Mouse (Mus musculus) hindbrain, embryonic 11.5 days (tissue): ENCODE data around the gene Fbxl21. TPM values are rescaled to one million over a fixed set of nuclear protein-coding genes. Genes with fewer than 3 reads are reported as not detected.

Experiments
- ATAC-seq: fragments of 200-750 bp; cut with Nextera tagmentation; 2 replicates; pipeline ENCODE4 v1.8.0; 2017; ENCODE audit warnings: mild to moderate bottlenecking, moderate TSS enrichment, moderate library complexity; ENCODE audit not compliant: low FRiP score
- DNase-seq: peaks from one replicate; pipeline ENCODE4 v3.0.0-alpha.2; 2015; ENCODE audit warnings: low spot score
- H3K27ac ChIP-seq: fragments of 300-500 bp; sonication (generic); 2 replicates; pipeline ENCODE4 v1.5.1; 2014; ENCODE audit warnings: mild to moderate bottlenecking, low read depth, low read length
- H3K27me3 ChIP-seq: fragments of 300-500 bp; sonication (generic); 2 replicates; pipeline ENCODE4 v1.6.1; 2014; ENCODE audit warnings: mild to moderate bottlenecking, low read length, moderate library complexity, mixed read lengths; ENCODE audit not compliant: control insufficient read depth, insufficient read depth
- H3K36me3 ChIP-seq: fragments of 300-500 bp; sonication (generic); 2 replicates; pipeline ENCODE4 v1.6.1; 2014; ENCODE audit warnings: mild to moderate bottlenecking, low read length, moderate library complexity, mixed read lengths; ENCODE audit not compliant: control insufficient read depth, insufficient read depth
- H3K4me1 ChIP-seq: fragments of 300-500 bp; sonication (generic); replicated peaks from 2 replicates; pipeline ENCODE4 v1.6.1; 2014; ENCODE audit warnings: low read length, mixed read lengths; ENCODE audit not compliant: control insufficient read depth, insufficient read depth
- H3K4me2 ChIP-seq: fragments of 300-500 bp; sonication (generic); replicated peaks from 2 replicates; pipeline ENCODE4 v1.6.1; 2014; ENCODE audit warnings: mild to moderate bottlenecking, low read depth, low read length
- H3K4me3 ChIP-seq: fragments of 300-500 bp; sonication (generic); 2 replicates; pipeline ENCODE4 v1.5.1; 2014; ENCODE audit warnings: low read depth, low read length
- H3K9ac ChIP-seq: fragments of 300-500 bp; sonication (generic); 2 replicates; pipeline ENCODE4 v1.6.1; 2014; ENCODE audit warnings: low read depth, low read length
- H3K9me3 ChIP-seq: fragments of 300-500 bp; sonication (generic); 2 replicates; pipeline ENCODE4 v1.6.1; 2016; ENCODE audit warnings: low read length; ENCODE audit not compliant: control insufficient read depth
- WGBS: fragments of 180-500 bp; shearing (Covaris S2); extraction: QIAGEN DNeasy Blood & Tissue Kit; methylation state at CpG from one replicate; pipeline ENCODE4 v1.1.7; 2014; 5-methylcytosine and 5-hydroxymethylcytosine counted together
- polyA plus RNA-seq: library from polyadenylated mRNA; unstranded; fragments of >200 nt; fragmentation: Nextera tagmentation; extraction: Ambion mirVana; gene quantifications from 2 replicates; pipeline ENCODE4 v1.2.1, GENCODE M21; 2014

Fbxl21 gene
- polyA plus RNA-seq, 1 experiment from 2014 or later, result 3.3 TPM

GRCm38 (mm10) chr13:56556701-56557100, 34.4 kb downstream of the Fbxl21 start:
- H3K27me3 ChIP-seq, result no peaks in the 10 kb centered on the region
- WGBS, result 81% methylated on average over 3 of the region's 3 CpGs
- no peak overlapping the region for H3K4me2 ChIP-seq
- no peak overlapping the region for H3K4me3 ChIP-seq
- DNase-seq, result no peak
- H3K4me1 ChIP-seq, result peaks cover 2% of the 10 kb centered on the region
- no peak overlapping the region for H3K9ac ChIP-seq
- ATAC-seq, result no peak
- no peak overlapping the region for H3K27ac ChIP-seq
- no peaks in the 10 kb centered on the region for H3K9me3 ChIP-seq
- H3K36me3 ChIP-seq, result no peaks in the 10 kb centered on the region

GRCm38 (mm10) chr13:56558811-56559210, 36.5 kb downstream of the Fbxl21 start:
- H3K9ac ChIP-seq, result no peak overlapping the region
- no peak for DNase-seq
- H3K27me3 ChIP-seq, result no peaks in the 10 kb centered on the region
- no peaks in the 10 kb centered on the region for H3K9me3 ChIP-seq
- H3K27ac ChIP-seq, result no peak overlapping the region
- H3K36me3 ChIP-seq, result no peaks in the 10 kb centered on the region
- no peak overlapping the region for H3K4me3 ChIP-seq
- no peak for ATAC-seq
- WGBS, result 31% methylated on average over 3 of the region's 3 CpGs
- peaks cover 2% of the 10 kb centered on the region for H3K4me1 ChIP-seq
- no peak overlapping the region for H3K4me2 ChIP-seq

GRCm38 (mm10) chr13:56559841-56560370, 37.6 kb downstream of the Fbxl21 start:
- Histone ChIP-seq H3K4me2 (no peak overlapping the region), H3K4me1 (peaks cover 2% of the 10 kb centered on the region; the same call in 1 of the 2 replicates), H3K9me3 (no peaks in the 10 kb centered on the region), H3K4me3 (no peak overlapping the region), H3K9ac (no peak overlapping the region), H3K27ac (no peak overlapping the region), H3K36me3 (no peaks in the 10 kb centered on the region), H3K27me3 (no peaks in the 10 kb centered on the region)
- ATAC-seq (no peak), DNase-seq (no peak)
- 89% methylated on average over 6 of the region's 6 CpGs for WGBS

GRCm38 (mm10) chr13:56561129-56561528, 38.9 kb downstream of the Fbxl21 start:
- peaks cover 2% of the 10 kb centered on the region; the same call in 1 of the 2 replicates for H3K4me1 ChIP-seq
- no peak for DNase-seq
- H3K9me3 ChIP-seq, result no peaks in the 10 kb centered on the region
- no peak overlapping the region for H3K4me2 ChIP-seq
- no peaks in the 10 kb centered on the region for H3K36me3 ChIP-seq
- H3K9ac ChIP-seq, result no peak overlapping the region
- WGBS, result 63% methylated on average over 8 of the region's 8 CpGs
- H3K4me3 ChIP-seq, result no peak overlapping the region
- H3K27ac ChIP-seq, result no peak overlapping the region
- ATAC-seq, result no peak
- no peaks in the 10 kb centered on the region for H3K27me3 ChIP-seq

GRCm38 (mm10) chr13:56563075-56563474, 40.8 kb downstream of the Fbxl21 start:
- 34% methylated on average over 6 of the region's 6 CpGs for WGBS
- Histone ChIP-seq H3K4me1 (peaks cover 2% of the 10 kb centered on the region; the same call in 1 of the 2 replicates), H3K36me3 (no peaks in the 10 kb centered on the region), H3K27me3 (no peaks in the 10 kb centered on the region), H3K4me2 (no peak overlapping the region), H3K4me3 (no peak overlapping the region), H3K9ac (no peak overlapping the region), H3K27ac (no peak overlapping the region), H3K9me3 (no peaks in the 10 kb centered on the region)
- ATAC-seq (no peak), DNase-seq (peak; percentile 57)

GRCm38 (mm10) chr13:56566336-56566735, 44.1 kb downstream of the Fbxl21 start:
- Histone ChIP-seq H3K9me3 (no peaks in the 10 kb centered on the region), H3K9ac (no peak overlapping the region), H3K27me3 (no peaks in the 10 kb centered on the region), H3K27ac (no peak overlapping the region), H3K4me2 (no peak overlapping the region), H3K36me3 (no peaks in the 10 kb centered on the region), H3K4me1 (no peaks in the 10 kb centered on the region), H3K4me3 (no peak overlapping the region)
- ATAC-seq (no peak), DNase-seq (no peak)
- 73% methylated on average over 10 of the region's 10 CpGs for WGBS

- Histone ChIP-seq H3K9ac (no peak overlapping the region), H3K4me2 (no peak overlapping the region), H3K27me3 (no peaks in the 10 kb centered on the region), H3K4me1 (no peaks in the 10 kb centered on the region), H3K9me3 (no peaks in the 10 kb centered on the region), H3K4me3 (no peak overlapping the region), H3K36me3 (no peaks in the 10 kb centered on the region), H3K27ac (no peak overlapping the region)
- ATAC-seq (no peak), DNase-seq (no peak)
- WGBS, result 89% methylated on average over 8 of the region's 8 CpGs
Measured at GRCm38 (mm10) chr13:56571645-56572044, 49.4 kb downstream of the Fbxl21 start.

GRCm38 (mm10) chr13:56575074-56575473, 52.8 kb downstream of the Fbxl21 start:
- no peaks in the 10 kb centered on the region for H3K27me3 ChIP-seq
- H3K4me1 ChIP-seq, result no peaks in the 10 kb centered on the region
- H3K36me3 ChIP-seq, result no peaks in the 10 kb centered on the region
- no peak overlapping the region for H3K27ac ChIP-seq
- DNase-seq (no peak), ATAC-seq (no peak)
- no peak overlapping the region for H3K4me2 ChIP-seq
- H3K9me3 ChIP-seq, result no peaks in the 10 kb centered on the region
- WGBS, result 70% methylated on average over 4 of the region's 4 CpGs
- no peak overlapping the region for H3K9ac ChIP-seq
- no peak overlapping the region for H3K4me3 ChIP-seq

GRCm38 (mm10) chr13:56575701-56576321, 53.5 kb downstream of the Fbxl21 start:
- H3K36me3 ChIP-seq, result no peaks in the 10 kb centered on the region
- H3K9ac ChIP-seq, result no peak overlapping the region
- H3K27ac ChIP-seq, result no peak overlapping the region
- H3K4me3 ChIP-seq, result no peak overlapping the region
- DNase-seq (peak; percentile 80), ATAC-seq (no peak)
- H3K4me2 ChIP-seq, result no peak overlapping the region
- 70% methylated on average over 12 of the region's 12 CpGs for WGBS
- no peaks in the 10 kb centered on the region for H3K9me3 ChIP-seq
- H3K4me1 ChIP-seq, result peaks cover 1% of the 10 kb centered on the region
- no peaks in the 10 kb centered on the region for H3K27me3 ChIP-seq
